Mouse (Mus musculus) C2C12 (cell line): ENCODE measurements around the gene C1ql3.

Experiments
- CTCF ChIP-seq: IDR thresholded peaks from one replicate; pipeline ENCODE4 v1.5.1; 2011; ENCODE audit not compliant: control insufficient read depth, insufficient read depth, insufficient read length
- MAX ChIP-seq: IDR thresholded peaks from one replicate; pipeline ENCODE4 v1.6.1; 2011; ENCODE audit warnings: mild to moderate bottlenecking, control low read depth
- MYOG ChIP-seq: IDR thresholded peaks from one replicate; pipeline ENCODE4 v1.6.1; 2011; ENCODE audit not compliant: control insufficient read depth, insufficient read length; ENCODE audit errors: extremely low read depth
- USF1 ChIP-seq: IDR thresholded peaks from one replicate; pipeline ENCODE4 v1.6.1; 2011; ENCODE audit warnings: low read depth, mild to moderate bottlenecking, control low read depth, moderate library complexity

DNA sequence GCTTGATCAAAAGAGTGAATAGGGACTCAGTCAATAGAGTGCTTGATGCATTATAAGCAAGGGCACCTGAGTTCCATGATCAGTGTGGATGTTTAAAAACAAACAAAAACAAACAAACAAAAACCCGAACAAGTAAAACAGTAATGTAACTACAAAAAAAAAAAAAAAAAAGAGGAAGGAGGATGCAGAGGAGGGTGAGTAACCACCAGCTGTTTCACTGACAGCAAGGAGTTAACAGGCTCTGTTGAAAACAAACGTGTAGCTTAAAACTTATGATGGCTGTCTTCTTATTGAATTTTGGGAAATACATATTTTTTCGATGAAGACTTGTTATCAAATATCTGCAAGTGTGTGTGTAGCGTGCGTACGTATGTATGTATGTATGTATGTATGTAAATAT is 37.0 kb upstream of the C1ql3 start:
- TF ChIP-seq USF1, result no peak
- no peak for TF ChIP-seq MYOG
- TF ChIP-seq CTCF, result no peak
- no peak for TF ChIP-seq MAX
